Mouse (Mus musculus) liver, adult 2 months (tissue): ENCODE data around the gene Cd28. TPM values are rescaled to one million over a fixed set of nuclear protein-coding genes. Genes with fewer than 3 reads are reported as not detected.

Experiments used
- DNase-seq: peaks from one replicate; pipeline ENCODE4 v3.0.0-alpha.2; 2011; ENCODE audit warnings: low read depth, low spot score; ENCODE audit errors: extremely low read depth
- H3K27ac ChIP-seq: fragments of 200-500 bp; replicated peaks from 2 replicates; pipeline ENCODE4 v1.5.1; 2012; ENCODE audit warnings: low read depth, mild to moderate bottlenecking, control low read depth, inconsistent platforms, low read length; ENCODE audit not compliant: insufficient read depth
- H3K27me3 ChIP-seq: fragments of 200-500 bp; 2 replicates; pipeline ENCODE4 v1.6.1; 2012; ENCODE audit warnings: mild to moderate bottlenecking, moderate library complexity, low read length, inconsistent platforms; ENCODE audit not compliant: control insufficient read depth, insufficient read depth
- H3K36me3 ChIP-seq: fragments of 200-500 bp; 2 replicates; pipeline ENCODE4 v1.6.1; 2012; ENCODE audit warnings: low read length, inconsistent platforms; ENCODE audit not compliant: control insufficient read depth, insufficient read depth
- H3K4me1 ChIP-seq: fragments of 200-500 bp; 2 replicates; pipeline ENCODE4 v1.6.1; 2011; ENCODE audit warnings: low read length; ENCODE audit not compliant: control insufficient read depth, insufficient read depth
- H3K4me3 ChIP-seq: fragments of 200-500 bp; 2 replicates; pipeline ENCODE4 v1.5.1; 2011; ENCODE audit warnings: low read depth, mild to moderate bottlenecking, control low read depth, low read length, moderate library complexity; ENCODE audit not compliant: insufficient read depth
- H3K79me2 ChIP-seq: fragments of 200-500 bp; 2 replicates; pipeline ENCODE4 v1.6.1; 2012; ENCODE audit warnings: inconsistent platforms, mild to moderate bottlenecking, low read length, moderate library complexity; ENCODE audit not compliant: control insufficient read depth, insufficient read depth
- H3K9ac ChIP-seq: fragments of 200-500 bp; 2 replicates; pipeline ENCODE4 v1.6.1; 2012; ENCODE audit warnings: low read depth, mild to moderate bottlenecking, control low read depth, inconsistent platforms, low read length
- CTCF ChIP-seq: fragments of 200-500 bp; IDR thresholded peaks from 2 replicates; pipeline ENCODE4 v1.5.1; 2011; ENCODE audit warnings: low read depth, low read length, control low read depth
- POLR2A ChIP-seq: fragments of 200-500 bp; IDR thresholded peaks from 2 replicates; pipeline ENCODE4 v1.6.1; 2011; ENCODE audit warnings: low read length, control low read depth; ENCODE audit not compliant: insufficient read depth; ENCODE audit errors: extremely low read depth
- WGBS: fragments of 180-500 bp; shearing (Covaris S2); methylation state at CpG from one replicate; pipeline ENCODE4 v1.1.7; 2018; 5-methylcytosine and 5-hydroxymethylcytosine counted together
- polyA plus RNA-seq: library from polyadenylated mRNA; depleted of rRNA; stranded (reverse); fragments of >200 nt; gene quantifications from 2 replicates; pipeline ENCODE4 v1.2.3, GENCODE M21; 2012
- total RNA-seq: library from RNA; depleted of rRNA; stranded (reverse); fragments of >200 nt; gene quantifications from 2 replicates; pipeline ENCODE4 v1.2.3, GENCODE M21; 2014

Gene Cd28
- total and polyA plus RNA-seq, 2 experiments = 0.06 to 0.28 TPM

DNA sequence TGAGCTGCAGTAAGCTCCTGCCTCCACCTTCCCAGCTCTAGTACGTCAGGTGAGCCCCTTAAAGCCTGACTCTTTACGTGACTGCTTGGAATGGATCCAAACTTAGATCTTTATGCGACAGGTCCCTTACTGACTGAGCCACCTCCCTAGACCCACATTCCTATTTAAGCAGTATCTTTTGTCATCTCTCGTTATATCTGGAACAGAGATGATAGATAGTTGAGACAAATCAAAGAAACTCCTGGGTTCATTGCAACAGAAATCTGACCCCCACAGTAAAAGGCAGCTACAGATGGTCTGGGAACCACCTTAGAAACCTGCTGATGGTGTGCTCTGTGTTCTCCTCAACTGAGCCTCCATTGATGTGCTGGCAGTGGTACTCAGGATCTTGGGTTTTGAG, 59.6 kb downstream of the Cd28 start:
- no peaks in the 10 kb centered on the region for H3K27me3 ChIP-seq
- H3K4me3 ChIP-seq = no peak overlapping the region
- H3K27ac ChIP-seq = no peak overlapping the region
- no peak overlapping the region for H3K9ac ChIP-seq
- no peak for DNase-seq
- H3K79me2 ChIP-seq = no peaks in the 10 kb centered on the region
- TF ChIP-seq POLR2A (no peak), CTCF (no peak)
- no peaks in the 10 kb centered on the region for H3K4me1 ChIP-seq
- WGBS = 94% methylated on average over 4 of the region's 4 CpGs
- no peaks in the 10 kb centered on the region for H3K36me3 ChIP-seq

DNA sequence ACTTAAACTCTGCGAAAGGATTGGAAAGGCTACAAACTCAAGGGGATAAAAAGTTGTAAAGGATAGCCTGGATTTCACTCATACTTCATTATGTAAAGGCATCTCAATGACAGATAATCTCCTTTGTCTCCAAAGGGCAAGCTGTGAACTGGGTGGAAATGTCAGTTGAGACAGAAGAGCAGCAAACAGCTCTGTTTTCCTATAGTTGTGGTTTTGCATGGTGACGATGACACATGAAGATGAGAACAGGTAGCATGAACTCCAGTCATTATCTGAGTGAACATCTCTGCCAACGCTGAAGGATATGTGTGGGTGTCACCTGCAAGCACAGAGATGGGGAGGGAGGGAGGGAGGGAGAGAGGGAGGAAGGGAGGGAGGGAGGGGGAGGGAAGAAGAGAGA, 60.3 kb downstream of the Cd28 start:
- no peak for DNase-seq
- no peaks in the 10 kb centered on the region for H3K79me2 ChIP-seq
- WGBS = 68% methylated on average over 3 of the region's 3 CpGs
- TF ChIP-seq CTCF = no peak
- no peak for TF ChIP-seq POLR2A
- no peaks in the 10 kb centered on the region for H3K36me3 ChIP-seq
- no peak overlapping the region for H3K9ac ChIP-seq
- no peaks in the 10 kb centered on the region for H3K27me3 ChIP-seq
- H3K27ac ChIP-seq = no peak overlapping the region
- no peaks in the 10 kb centered on the region for H3K4me1 ChIP-seq
- no peak overlapping the region for H3K4me3 ChIP-seq

DNA sequence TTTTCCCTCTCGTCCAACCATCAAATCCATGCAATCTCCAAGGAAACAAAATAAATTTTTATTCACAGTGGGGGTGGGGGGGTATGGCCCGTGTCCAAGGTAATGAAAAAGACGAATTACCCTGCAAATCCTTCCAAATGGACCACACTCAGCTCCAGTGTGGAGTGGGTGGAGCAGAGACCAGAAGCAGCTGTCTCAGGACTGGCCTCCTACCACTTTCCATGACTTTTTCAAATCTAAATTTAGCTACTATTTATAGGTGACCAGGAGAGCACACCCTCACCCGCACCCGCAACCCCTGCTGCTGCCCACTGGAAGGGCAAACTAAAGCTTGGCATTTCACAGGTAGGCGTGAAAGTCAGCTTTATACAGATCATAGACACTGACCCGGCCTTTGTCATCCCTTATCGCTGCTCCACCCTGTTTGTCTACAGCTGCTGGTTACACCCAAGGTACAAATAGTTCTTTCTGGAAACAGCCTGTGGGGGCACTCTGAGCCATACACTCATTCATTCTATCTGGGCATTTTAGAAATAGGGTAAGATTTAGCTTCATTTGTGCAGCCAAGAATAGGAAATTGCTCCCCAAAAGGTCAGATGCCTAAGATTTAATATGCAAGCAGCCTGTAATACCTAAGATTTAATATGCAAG, 62.0 kb downstream of the Cd28 start:
- 74% methylated on average over 8 of the region's 8 CpGs for WGBS
- Histone ChIP-seq H3K9ac (no peak overlapping the region), H3K79me2 (no peaks in the 10 kb centered on the region), H3K27me3 (no peaks in the 10 kb centered on the region), H3K4me1 (no peaks in the 10 kb centered on the region), H3K36me3 (no peaks in the 10 kb centered on the region), H3K27ac (no peak overlapping the region), H3K4me3 (no peak overlapping the region)
- TF ChIP-seq POLR2A (no peak), CTCF (no peak)
- DNase-seq = no peak

DNA sequence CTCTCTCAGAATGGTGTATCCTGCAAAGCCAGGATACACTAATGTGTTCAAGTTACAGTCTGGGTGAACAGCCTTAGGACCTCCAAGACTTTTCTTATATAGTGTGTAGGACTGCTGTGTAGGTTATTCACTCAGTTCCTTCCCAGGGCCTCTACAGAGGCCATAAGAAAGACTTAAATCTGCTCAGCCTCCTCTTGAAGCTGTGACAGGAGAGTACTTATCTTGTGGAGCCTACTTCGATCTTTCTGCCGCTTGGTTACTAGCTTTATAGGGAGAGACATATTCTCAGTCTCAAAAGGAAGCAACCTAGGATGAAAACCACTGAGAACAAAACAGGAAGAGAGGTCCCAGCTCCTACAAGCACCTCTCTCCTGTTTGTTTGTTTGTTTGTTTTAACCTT, 62.6 kb downstream of the Cd28 start:
- WGBS = 84% methylated on average over 2 of the region's 2 CpGs
- no peaks in the 10 kb centered on the region for H3K27me3 ChIP-seq
- no peak overlapping the region for H3K9ac ChIP-seq
- H3K79me2 ChIP-seq = no peaks in the 10 kb centered on the region
- H3K36me3 ChIP-seq = no peaks in the 10 kb centered on the region
- TF ChIP-seq CTCF (no peak), POLR2A (no peak)
- no peaks in the 10 kb centered on the region for H3K4me1 ChIP-seq
- H3K4me3 ChIP-seq = no peak overlapping the region
- no peak overlapping the region for H3K27ac ChIP-seq
- no peak for DNase-seq

DNA sequence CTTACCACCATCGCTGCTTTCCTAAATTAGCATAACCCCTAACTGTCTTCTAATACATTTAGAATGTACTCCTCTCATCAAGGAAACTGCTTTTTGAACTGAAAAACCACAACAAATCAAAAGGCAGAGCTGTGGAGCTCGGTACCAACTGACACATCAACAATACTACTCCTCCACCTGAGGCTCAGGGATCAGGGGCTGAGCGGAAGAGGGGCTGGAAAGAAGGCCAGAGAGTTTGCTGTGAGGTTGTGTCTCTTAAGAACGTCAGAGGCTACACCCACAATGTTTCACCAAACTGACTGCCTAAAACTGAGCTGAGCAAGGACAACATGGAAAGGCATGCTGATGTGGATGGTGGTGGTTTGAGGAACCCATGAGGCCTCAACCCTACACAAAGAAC, 65.1 kb downstream of the Cd28 start:
- no peak overlapping the region for H3K27ac ChIP-seq
- WGBS = 90% methylated on average over 4 of the region's 4 CpGs

DNA sequence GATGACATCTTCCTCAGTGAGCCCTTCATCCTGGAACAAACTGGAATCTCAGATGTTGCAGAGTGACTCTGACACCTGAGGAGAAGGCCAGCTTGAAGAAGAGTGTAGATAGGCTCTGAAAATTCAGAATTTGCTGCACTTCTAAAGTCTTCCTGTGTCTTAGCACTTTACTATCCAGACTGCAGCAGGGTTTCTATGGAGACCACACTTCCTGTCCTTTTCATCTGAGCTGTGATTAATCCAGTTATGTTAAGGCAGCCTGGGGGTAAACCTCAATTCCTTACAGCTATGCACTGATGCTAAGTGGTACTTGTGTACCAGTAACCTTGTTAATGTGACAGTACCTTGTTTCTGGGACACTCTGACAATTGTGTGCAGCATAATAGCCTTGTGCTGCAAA, 77.1 kb downstream of the Cd28 start:
- no peak overlapping the region for H3K4me3 ChIP-seq
- H3K4me1 ChIP-seq = no peaks in the 10 kb centered on the region
- no peaks in the 10 kb centered on the region for H3K36me3 ChIP-seq
- no peaks in the 10 kb centered on the region for H3K79me2 ChIP-seq
- no peak overlapping the region for H3K27ac ChIP-seq
- no peaks in the 10 kb centered on the region for H3K27me3 ChIP-seq
- TF ChIP-seq CTCF (no peak), POLR2A (no peak)
- no peak overlapping the region for H3K9ac ChIP-seq
- no peak for DNase-seq

More for the DNA sequence above, 65.1 kb downstream of the Cd28 start:
- H3K4me3 ChIP-seq = no peak overlapping the region
- TF ChIP-seq CTCF (no peak), POLR2A (no peak)
- H3K9ac ChIP-seq = no peak overlapping the region
- no peaks in the 10 kb centered on the region for H3K27me3 ChIP-seq
- DNase-seq = no peak
- H3K36me3 ChIP-seq = no peaks in the 10 kb centered on the region
- no peaks in the 10 kb centered on the region for H3K4me1 ChIP-seq
- H3K79me2 ChIP-seq = no peaks in the 10 kb centered on the region
